Mouse (Mus musculus): ENCODE results near the gene Myh3. TPM values are rescaled to one million over a fixed set of nuclear protein-coding genes. Genes with fewer than 3 reads are reported as not detected.

The Myh3 gene
- polyA plus RNA-seq, 1 experiment from 2014 or later = 0.30 TPM

DNA sequence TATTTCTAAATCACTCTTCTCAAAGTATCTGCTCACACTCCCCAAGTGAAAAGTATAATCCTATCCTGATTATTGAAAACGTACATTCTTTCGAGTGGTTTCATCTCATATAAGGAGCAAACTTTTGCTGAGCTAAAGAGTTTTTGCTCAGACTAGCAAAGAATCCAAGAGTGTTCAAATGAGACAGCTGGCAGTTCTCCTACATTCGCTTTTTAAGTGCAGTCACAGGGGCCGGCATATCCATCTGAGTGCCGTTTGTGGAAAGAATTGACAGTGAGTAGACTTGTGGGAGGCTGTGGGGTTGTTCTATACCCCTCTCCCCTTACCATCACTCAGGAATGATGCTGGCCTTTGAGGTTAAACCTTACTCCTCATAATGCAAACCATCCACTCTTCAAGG is 62.1 kb downstream of the Myh3 start:
- 80% methylated on average over 5 of the region's 5 CpGs for WGBS
- no peak overlapping the region for H3K27ac ChIP-seq (replicated peaks)
- H3K4me3 ChIP-seq = no peak overlapping the region
- H3K9me3 ChIP-seq = no peaks in the 10 kb centered on the region
- H3K4me1 ChIP-seq = peaks cover 10% of the 10 kb centered on the region
- no peaks in the 10 kb centered on the region for H3K36me3 ChIP-seq (replicated peaks)
- H3K27me3 ChIP-seq (replicated peaks; ENCODE audit: low read depth, poor library complexity, severe bottlenecking) = no peaks in the 10 kb centered on the region
- DNase-seq (ENCODE audit: low spot score) = no peak

DNA sequence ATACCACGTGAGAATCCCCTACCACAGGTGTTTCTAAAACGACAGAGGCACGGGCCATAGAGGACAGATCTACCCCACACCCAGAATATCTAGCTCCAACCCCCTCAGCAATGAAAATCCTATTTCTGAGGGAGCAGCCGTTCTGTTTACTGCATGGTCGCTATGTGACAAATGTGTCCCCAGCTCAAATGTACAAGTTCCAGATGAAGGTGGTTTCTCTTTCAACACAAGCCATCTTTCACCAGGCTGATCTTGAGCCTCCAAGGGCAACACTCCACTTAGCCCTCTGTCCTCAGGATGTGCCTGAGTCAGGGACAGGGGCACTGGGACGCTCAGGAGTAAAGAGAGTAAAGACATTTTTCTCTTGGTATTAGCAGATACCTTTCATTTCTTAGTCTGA is 62.9 kb downstream of the Myh3 start:
- no peak for DNase-seq (ENCODE audit: low spot score)
- no peaks in the 10 kb centered on the region for H3K27me3 ChIP-seq (replicated peaks; ENCODE audit: low read depth, poor library complexity, severe bottlenecking)
- H3K27ac ChIP-seq (replicated peaks) = no peak overlapping the region
- no peaks in the 10 kb centered on the region for H3K36me3 ChIP-seq (replicated peaks)
- peaks cover 10% of the 10 kb centered on the region for H3K4me1 ChIP-seq
- no peak overlapping the region for H3K4me3 ChIP-seq
- WGBS = 78% methylated on average over 6 of the region's 6 CpGs
- H3K9me3 ChIP-seq = no peaks in the 10 kb centered on the region

DNA sequence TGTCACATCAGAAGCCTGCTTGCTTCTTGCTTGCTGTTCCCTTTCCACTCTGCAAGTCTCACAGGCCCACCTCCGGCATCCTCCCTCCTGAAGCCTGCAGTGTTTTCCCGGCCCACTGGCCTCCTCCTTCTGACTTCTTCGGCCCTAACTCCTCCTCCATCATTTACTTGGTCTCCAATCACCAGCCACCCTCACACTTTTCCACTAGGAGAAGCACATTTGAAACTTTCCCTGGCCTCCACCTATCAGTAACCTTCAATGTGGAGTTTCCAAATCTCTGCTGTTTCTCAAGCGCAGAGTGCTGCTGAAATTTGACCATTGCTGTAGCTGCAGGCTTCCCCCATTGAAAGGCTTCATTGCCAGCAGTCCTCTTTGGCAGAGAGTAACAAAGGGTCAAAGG is 63.9 kb downstream of the Myh3 start:
- no peak overlapping the region for H3K4me3 ChIP-seq
- no peak for DNase-seq (ENCODE audit: low spot score)
- H3K36me3 ChIP-seq (replicated peaks) = no peaks in the 10 kb centered on the region
- H3K27ac ChIP-seq (replicated peaks) = no peak overlapping the region
- H3K9me3 ChIP-seq = no peaks in the 10 kb centered on the region
- H3K27me3 ChIP-seq (replicated peaks; ENCODE audit: low read depth, poor library complexity, severe bottlenecking) = no peaks in the 10 kb centered on the region
- 54% methylated on average over 4 of the region's 4 CpGs for WGBS
- peaks cover 10% of the 10 kb centered on the region for H3K4me1 ChIP-seq

DNA sequence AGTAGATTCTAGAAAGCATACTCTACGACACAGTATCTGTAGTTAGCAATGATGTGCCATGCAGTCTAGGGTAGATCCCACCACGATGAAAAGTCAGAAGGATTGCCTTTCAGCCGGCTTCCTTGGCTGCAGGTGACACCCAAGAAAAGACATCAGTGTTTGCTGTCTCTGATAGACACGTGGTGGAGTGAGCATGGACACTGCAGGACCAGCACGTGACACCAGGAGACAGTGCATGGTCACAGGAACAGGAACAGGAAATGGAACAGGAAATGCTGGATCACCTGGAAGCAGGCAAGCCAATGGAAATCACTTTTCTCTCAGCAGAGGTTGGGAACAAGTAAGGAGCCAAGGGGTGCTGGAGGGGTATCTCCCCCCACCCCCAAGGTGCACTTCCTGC is 65.0 kb downstream of the Myh3 start:
- no peak for DNase-seq (ENCODE audit: low spot score)
- no peaks in the 10 kb centered on the region for H3K9me3 ChIP-seq
- no peak overlapping the region for H3K27ac ChIP-seq (replicated peaks)
- WGBS = 82% methylated on average over 5 of the region's 5 CpGs
- H3K4me1 ChIP-seq = peaks cover 10% of the 10 kb centered on the region
- H3K36me3 ChIP-seq (replicated peaks) = no peaks in the 10 kb centered on the region
- H3K4me3 ChIP-seq = no peak overlapping the region
- H3K27me3 ChIP-seq (replicated peaks; ENCODE audit: low read depth, poor library complexity, severe bottlenecking) = no peaks in the 10 kb centered on the region

DNA sequence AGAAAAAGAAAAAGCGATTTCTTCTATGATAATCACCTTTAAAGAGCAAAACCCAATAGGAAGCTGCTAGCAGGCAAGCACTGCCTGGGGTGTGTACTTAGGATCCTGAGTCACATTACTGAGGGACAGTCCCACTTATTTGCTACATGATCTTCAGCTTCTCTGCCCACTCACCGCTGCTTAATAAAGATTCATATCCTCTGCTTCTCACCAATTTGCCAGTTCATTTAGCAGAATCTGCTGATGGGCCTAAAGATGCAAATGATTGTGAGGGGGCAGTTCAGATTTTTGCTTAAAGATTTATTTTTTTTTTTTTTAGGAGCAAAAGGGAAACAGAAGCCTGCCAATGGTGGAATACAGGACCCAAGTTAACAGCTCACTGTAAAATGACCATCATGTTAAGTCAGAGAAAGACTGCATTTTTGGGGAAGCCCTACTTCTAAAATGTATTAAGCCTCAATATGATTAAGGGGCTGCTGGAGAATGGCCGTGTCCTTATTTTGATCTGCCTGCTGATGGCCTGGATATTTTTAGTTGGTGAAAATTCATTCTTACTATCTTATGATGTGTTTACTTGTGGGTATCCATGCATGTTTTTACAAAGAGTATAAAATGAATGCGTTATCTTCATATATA is 65.9 kb downstream of the Myh3 start:
- Histone ChIP-seq H3K4me3 (no peak overlapping the region), H3K36me3 (replicated peaks) (no peaks in the 10 kb centered on the region), H3K27me3 (replicated peaks; ENCODE audit: low read depth, poor library complexity, severe bottlenecking) (no peaks in the 10 kb centered on the region), H3K9me3 (no peaks in the 10 kb centered on the region), H3K4me1 (peaks cover 10% of the 10 kb centered on the region), H3K27ac (replicated peaks) (no peak overlapping the region)
- no peak for DNase-seq (ENCODE audit: low spot score)
- 89% methylated on average over 4 of the region's 4 CpGs for WGBS

DNA sequence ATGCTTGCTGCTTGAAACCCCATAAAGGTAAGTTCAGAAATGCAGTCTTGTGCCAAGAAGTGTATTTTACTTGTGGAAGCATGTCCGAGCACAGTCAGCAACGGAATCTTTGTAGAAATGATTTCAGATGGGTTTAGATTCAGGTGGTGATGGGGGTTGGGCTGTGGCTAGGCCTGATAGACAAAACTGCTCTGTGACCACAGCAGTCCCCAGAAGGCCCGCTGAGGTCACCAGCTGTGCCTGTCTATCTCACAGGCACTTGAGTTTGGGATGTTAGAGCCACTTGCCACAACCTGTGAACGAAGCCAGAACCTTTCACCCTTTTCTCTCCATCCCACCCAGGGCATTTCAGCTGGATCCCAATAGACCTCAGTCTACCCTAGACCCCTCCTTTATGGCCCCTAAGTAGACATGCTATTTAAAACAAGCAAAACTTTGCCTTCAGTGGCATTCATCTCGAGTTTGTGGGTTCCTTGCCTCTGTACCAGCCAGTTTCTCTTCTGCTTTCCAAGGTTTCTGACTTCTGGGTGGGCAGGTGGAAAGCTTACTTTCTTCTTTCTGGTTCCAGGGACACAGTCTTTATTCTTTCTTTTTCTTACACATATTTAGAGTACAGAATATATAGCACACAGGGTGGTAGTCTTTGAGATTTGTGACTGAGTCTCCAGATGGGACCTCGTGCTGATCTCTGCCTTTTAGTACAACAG is 66.6 kb downstream of the Myh3 start:
- Histone ChIP-seq H3K4me3 (no peak overlapping the region), H3K9me3 (no peaks in the 10 kb centered on the region), H3K36me3 (replicated peaks) (no peaks in the 10 kb centered on the region), H3K4me1 (peaks cover 10% of the 10 kb centered on the region), H3K27me3 (replicated peaks; ENCODE audit: low read depth, poor library complexity, severe bottlenecking) (no peaks in the 10 kb centered on the region), H3K27ac (replicated peaks) (no peak overlapping the region)
- no peak for DNase-seq (ENCODE audit: low spot score)
- 69% methylated on average over 6 of the region's 6 CpGs for WGBS

DNA sequence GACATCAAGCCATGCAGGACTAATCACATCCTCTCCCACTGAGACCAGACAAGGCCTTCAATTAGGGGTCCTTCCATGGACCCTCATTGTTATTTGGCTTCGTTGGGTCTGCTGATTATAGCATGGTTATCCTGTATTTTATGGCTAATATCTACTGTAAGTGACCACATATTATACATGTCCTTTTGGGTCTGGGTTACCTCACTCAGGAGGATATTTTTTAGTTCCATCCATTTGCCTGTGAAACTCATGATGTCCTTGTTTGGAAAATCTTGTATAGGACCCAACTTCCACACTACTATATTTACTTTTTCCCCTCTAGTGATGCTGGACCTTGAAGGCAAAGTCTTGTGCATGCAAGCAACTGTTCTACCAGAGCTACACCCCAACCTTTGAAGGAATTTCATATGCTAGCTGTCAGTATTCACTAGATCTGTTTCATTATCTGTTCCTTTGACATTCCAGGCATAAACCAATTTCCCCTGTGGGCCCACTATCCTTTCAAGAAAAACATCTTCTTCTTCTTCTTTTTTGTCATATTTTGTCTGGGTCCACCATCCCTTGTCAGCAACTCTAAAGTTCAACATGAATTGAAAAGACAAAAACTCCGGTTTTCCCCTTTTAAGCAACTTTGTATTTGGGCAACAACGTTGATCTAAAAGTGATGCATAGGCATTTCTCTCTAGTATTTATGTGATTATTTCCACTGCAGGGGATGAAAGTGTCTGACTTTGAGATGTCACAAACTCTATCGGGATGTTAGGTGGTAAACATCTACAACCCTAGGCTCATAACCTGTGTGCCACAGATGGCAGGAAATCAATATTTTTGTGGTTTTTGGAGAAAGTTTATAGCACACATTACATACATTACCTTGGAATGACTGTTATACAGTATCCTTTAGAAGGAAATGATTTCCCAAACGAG is 67.6 kb downstream of the Myh3 start:
- Histone ChIP-seq H3K9me3 (no peaks in the 10 kb centered on the region), H3K27ac (replicated peaks) (no peak overlapping the region), H3K4me3 (no peak overlapping the region), H3K27me3 (replicated peaks; ENCODE audit: low read depth, poor library complexity, severe bottlenecking) (no peaks in the 10 kb centered on the region), H3K4me1 (peaks cover 7% of the 10 kb centered on the region), H3K36me3 (replicated peaks) (no peaks in the 10 kb centered on the region)
- WGBS = 85% methylated on average over 5 of the region's 5 CpGs
- no peak for DNase-seq (ENCODE audit: low spot score)

DNA sequence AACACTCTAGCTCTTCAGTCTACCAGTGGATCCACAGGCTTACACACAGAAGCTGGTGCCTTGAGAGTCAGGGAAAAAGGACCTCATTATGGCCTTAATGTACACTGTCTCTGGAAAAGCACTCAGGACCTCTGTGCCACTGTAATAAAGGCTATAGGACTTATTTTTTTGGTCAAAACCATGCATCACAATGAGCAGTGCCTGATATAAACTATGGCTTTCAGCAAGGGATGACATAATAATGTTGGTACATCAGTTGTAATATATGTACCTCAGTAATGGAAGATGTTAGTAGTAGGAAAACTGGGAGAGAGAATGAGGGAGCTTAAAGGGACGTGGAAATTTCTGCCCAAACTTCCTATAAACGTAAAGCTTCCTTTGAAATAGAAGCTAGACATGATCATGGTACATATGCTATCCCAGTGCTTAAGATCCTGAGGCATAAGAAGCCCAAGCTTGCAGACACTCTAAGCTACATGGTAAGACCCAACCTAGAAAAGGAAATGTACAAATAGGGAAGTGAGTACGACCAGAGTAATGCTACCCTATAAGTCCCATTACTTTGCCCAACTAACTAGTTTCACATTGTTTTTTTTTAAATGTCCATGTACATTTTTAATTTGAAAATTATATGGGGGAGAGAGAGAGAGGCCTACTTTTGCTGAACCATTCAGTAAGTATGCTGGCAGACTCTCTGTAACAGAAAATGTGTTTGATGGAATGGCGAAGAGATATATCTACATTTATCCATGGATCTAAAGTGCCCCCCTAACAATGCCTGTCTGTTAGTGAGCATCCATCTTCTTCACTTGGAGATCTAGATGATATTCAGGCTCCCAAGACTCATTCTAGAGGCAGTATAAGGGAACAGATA is 68.5 kb downstream of the Myh3 start:
- Histone ChIP-seq H3K4me3 (no peak overlapping the region), H3K36me3 (replicated peaks) (no peaks in the 10 kb centered on the region), H3K4me1 (peaks cover 7% of the 10 kb centered on the region), H3K27me3 (replicated peaks; ENCODE audit: low read depth, poor library complexity, severe bottlenecking) (no peaks in the 10 kb centered on the region), H3K9me3 (no peaks in the 10 kb centered on the region), H3K27ac (replicated peaks) (no peak overlapping the region)
- no peak for DNase-seq (ENCODE audit: low spot score)
- 92% methylated on average over 4 of the region's 4 CpGs for WGBS

DNA sequence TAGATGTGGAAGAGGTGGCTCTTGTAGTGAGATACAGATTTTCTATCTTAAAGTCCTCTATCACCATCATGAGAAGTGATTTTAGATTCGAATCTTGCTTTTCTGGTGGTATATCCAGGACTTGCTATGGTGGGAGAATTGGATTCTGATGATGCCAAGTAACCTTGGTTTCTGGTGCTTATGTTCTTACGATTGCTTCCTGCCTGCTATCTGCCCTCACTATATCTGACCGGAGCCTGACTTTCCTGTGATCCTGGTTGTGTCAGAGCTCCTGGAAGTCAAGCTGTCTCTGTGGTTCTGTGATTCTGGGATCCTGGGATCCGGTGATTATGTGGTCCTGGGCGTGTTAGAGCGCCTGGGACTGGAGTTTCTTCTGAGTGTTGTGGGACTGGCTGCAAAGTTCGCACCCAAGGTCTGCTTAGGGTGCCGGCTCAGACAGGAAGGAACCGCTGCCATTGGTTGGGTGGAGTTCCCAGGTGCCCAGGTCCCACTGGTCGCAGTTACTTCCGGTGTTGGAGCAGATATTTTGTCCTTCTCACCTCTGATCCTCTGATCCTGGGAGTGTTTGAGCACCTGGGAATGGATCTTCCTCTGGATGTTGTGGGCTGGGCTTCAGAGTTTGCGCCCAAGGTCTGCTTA is 69.3 kb downstream of the Myh3 start:
- Histone ChIP-seq H3K27ac (replicated peaks) (no peak overlapping the region), H3K4me1 (no peaks in the 10 kb centered on the region; the same call in 1 of the 2 replicates), H3K36me3 (replicated peaks) (no peaks in the 10 kb centered on the region), H3K4me3 (no peak overlapping the region), H3K27me3 (replicated peaks; ENCODE audit: low read depth, poor library complexity, severe bottlenecking) (no peaks in the 10 kb centered on the region), H3K9me3 (no peaks in the 10 kb centered on the region)
- 93% methylated on average over 12 of the region's 12 CpGs for WGBS
- DNase-seq (ENCODE audit: low spot score) = no peak

DNA sequence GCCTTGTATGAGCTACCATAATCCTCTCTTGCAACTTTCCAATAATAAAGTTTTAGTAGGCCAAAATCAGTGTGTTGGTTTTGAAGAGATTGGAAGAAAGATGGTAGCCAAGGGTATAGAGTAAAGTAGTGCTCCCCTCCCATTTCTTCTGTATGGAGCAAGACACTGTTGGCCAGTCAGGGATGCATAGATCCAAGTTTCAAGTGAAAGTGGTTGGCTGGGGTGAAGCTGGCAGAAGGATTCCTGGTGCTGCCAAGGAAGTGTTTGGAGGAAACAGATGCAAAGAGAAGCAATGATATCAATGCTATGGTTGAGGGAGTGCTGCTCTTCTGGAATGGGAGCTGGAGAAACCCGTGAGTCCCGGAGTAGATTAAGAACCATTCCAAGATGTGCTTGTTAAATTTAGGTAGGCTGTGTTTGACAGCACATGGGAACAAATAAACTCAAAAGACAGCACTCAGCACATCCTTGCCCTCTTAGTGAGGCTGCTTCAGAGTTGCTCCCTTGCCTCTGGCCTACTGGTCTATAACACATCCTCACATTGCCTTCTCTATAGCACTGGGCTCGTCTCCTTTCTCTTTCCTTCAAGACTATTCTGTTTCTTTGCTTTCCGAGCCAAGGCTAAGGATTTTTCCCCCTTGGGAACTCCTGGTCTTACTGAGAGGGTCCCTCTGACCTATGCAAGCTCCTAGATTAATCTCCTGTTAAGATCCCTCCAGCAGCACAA is 70.3 kb downstream of the Myh3 start:
- 83% methylated on average over 4 of the region's 4 CpGs for WGBS
- no peaks in the 10 kb centered on the region for H3K36me3 ChIP-seq (replicated peaks)

DNA sequence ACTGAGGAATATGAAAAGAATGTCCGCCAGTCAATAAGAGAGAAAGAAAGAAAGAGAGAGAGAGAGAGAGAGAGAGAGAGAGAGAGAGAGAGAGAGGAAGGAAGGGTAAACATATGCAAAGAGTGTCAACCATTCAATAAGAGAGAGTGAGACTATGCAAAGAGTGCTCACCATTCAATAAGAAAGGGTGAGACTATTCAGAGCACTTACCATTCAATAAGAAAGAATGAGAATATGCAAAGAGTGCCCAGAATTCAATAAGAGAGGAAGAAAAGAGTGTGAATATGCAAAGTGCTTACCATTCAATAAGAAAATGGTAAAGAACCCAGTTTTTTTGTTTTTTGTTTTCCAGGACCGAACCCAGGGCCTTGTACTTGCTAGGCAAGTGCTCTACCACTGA is 72.1 kb downstream of the Myh3 start:
- Histone ChIP-seq H3K27ac (replicated peaks) (no peak overlapping the region), H3K27me3 (replicated peaks; ENCODE audit: low read depth, poor library complexity, severe bottlenecking) (no peaks in the 10 kb centered on the region), H3K4me3 (no peak overlapping the region), H3K9me3 (no peaks in the 10 kb centered on the region), H3K4me1 (peaks cover 3% of the 10 kb centered on the region; the same call in 1 of the 2 replicates), H3K36me3 (replicated peaks) (no peaks in the 10 kb centered on the region)
- no peak for DNase-seq (ENCODE audit: low spot score)
- 90% methylated on average over 2 of the region's 2 CpGs for WGBS

More for the DNA sequence above, 70.3 kb downstream of the Myh3 start:
- no peak for DNase-seq (ENCODE audit: low spot score)
- H3K27ac ChIP-seq (replicated peaks) = no peak overlapping the region
- H3K4me1 ChIP-seq = peaks cover 3% of the 10 kb centered on the region; the same call in 1 of the 2 replicates
- H3K9me3 ChIP-seq = no peaks in the 10 kb centered on the region
- H3K27me3 ChIP-seq (replicated peaks; ENCODE audit: low read depth, poor library complexity, severe bottlenecking) = no peaks in the 10 kb centered on the region
- H3K4me3 ChIP-seq = no peak overlapping the region

All from embryonic facial prominence, embryonic 10.5 days (tissue).